Mouse (Mus musculus) midbrain, embryonic 13.5 days (tissue): Measurements from ENCODE around the gene Mpig6b. TPM values are rescaled to one million over a fixed set of nuclear protein-coding genes. Genes with fewer than 3 reads are reported as not detected.
A peak's percentile ranks its signal among the peaks of the same experiment; 100 is the strongest.

Source experiments
- ATAC-seq: fragments of 200-750 bp; cut with Nextera tagmentation; 2 replicates; pipeline ENCODE4 v1.8.0; 2017; ENCODE audit warnings: mild to moderate bottlenecking, moderate TSS enrichment, moderate library complexity
- H3K27ac ChIP-seq: fragments of 300-500 bp; sonication (generic); 2 replicates; pipeline ENCODE4 v1.5.1; 2015; ENCODE audit warnings: inconsistent platforms, mild to moderate bottlenecking, moderate library complexity
- H3K27me3 ChIP-seq: fragments of 300-500 bp; sonication (generic); 2 replicates; pipeline ENCODE4 v1.6.1; 2015; ENCODE audit warnings: mild to moderate bottlenecking, inconsistent platforms
- H3K36me3 ChIP-seq: fragments of 300-500 bp; sonication (generic); 2 replicates; pipeline ENCODE4 v1.6.1; 2015; ENCODE audit warnings: mild to moderate bottlenecking, inconsistent platforms
- H3K4me1 ChIP-seq: fragments of 300-500 bp; sonication (generic); replicated peaks from 2 replicates; pipeline ENCODE4 v1.6.1; 2015; ENCODE audit warnings: inconsistent platforms
- H3K4me2 ChIP-seq: fragments of 300-500 bp; sonication (generic); replicated peaks from 2 replicates; pipeline ENCODE4 v1.6.1; 2015; ENCODE audit warnings: moderate library complexity, mild to moderate bottlenecking, inconsistent platforms
- H3K4me3 ChIP-seq: fragments of 300-500 bp; sonication (generic); replicated peaks from 2 replicates; pipeline ENCODE4 v1.5.1; 2015; ENCODE audit warnings: mild to moderate bottlenecking, inconsistent platforms
- H3K9ac ChIP-seq: fragments of 300-500 bp; sonication (generic); replicated peaks from 2 replicates; pipeline ENCODE4 v1.6.1; 2015; ENCODE audit warnings: mild to moderate bottlenecking, inconsistent platforms
- H3K9me3 ChIP-seq: fragments of 300-500 bp; sonication (generic); 2 replicates; pipeline ENCODE4 v1.6.1; 2016; ENCODE audit warnings: mild to moderate bottlenecking, inconsistent platforms
- WGBS: fragments of 180-500 bp; shearing (Covaris S2); methylation state at CpG from one replicate; pipeline ENCODE4 v1.1.7; 2015; 5-methylcytosine and 5-hydroxymethylcytosine counted together
- polyA plus RNA-seq: library from polyadenylated mRNA; unstranded; fragments of >200 nt; fragmentation: Nextera tagmentation; extraction: Ambion mirVana; gene quantifications from 2 replicates; pipeline ENCODE4 v1.2.1, GENCODE M21; 2015

The Mpig6b gene
- polyA plus RNA-seq, 1 experiment from 2014 or later, result 0.50 TPM

- Histone ChIP-seq H3K4me1 (peaks cover 35% of the 10 kb centered on the region), H3K4me2 (peak within 1 kb of the TSS; percentile 50), H3K27ac (no peak within 1 kb of the TSS), H3K36me3 (peaks cover 30% of the 10 kb centered on the region), H3K4me3 (peak within 1 kb of the TSS; percentile 27), H3K9ac (peak within 1 kb of the TSS; percentile 48), H3K9me3 (no peaks in the 10 kb centered on the region), H3K27me3 (peaks cover 45% of the 10 kb centered on the region)
- ATAC-seq, result peak; percentile 25; the same call in 1 of the 2 replicates
- WGBS, result 2% methylated on average over 48 of the region's 48 CpGs
These were observed 735 bp downstream of the Mpig6b start, which contains the start of gene Ly6g6c for GRCm38 (mm10) chr17:35064951-35065947. Gene Ly6g6c, plus strand, starts transcription at chr17:35065388.

DNA sequence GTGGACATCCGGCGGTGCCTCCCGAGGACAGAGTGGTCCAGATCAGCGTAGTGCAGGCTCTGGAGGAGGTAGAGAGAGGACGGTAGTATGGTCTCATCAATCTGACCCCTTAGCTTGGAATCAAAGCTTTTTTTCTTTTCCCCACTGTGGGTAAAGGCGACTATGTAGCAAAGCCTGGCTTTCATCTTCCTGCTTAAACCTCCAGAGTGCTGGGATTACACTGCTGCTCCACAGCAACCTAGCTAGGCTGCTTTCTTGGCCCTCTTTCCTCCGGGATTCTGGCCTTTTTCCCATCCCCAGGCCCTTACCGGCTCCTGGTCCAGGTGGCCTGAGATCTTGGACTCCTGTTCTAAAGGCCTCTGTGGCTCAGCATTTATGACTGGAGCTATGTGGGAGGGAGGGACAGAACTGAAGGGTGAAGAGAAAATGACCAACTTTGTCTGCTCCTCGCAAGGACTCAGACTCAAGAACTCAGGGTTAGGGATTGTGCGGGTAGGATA lies 1.6 kb downstream of the Mpig6b start:
- peaks cover 45% of the 10 kb centered on the region for H3K27me3 ChIP-seq
- no peak overlapping the region for H3K27ac ChIP-seq
- peak overlapping the region; percentile 27 for H3K4me3 ChIP-seq
- H3K9me3 ChIP-seq, result no peaks in the 10 kb centered on the region
- H3K4me2 ChIP-seq, result peak overlapping the region; percentile 50
- 34% methylated on average over 10 of the region's 10 CpGs for WGBS
- ATAC-seq, result no peak
- no peak overlapping the region for H3K9ac ChIP-seq
- peaks cover 30% of the 10 kb centered on the region for H3K36me3 ChIP-seq
- peaks cover 41% of the 10 kb centered on the region for H3K4me1 ChIP-seq

GRCm38 (mm10) chr17:35063466-35063865 lies 2.5 kb downstream of the Mpig6b start:
- Histone ChIP-seq H3K27ac (no peak overlapping the region), H3K4me3 (no peak overlapping the region), H3K9ac (no peak overlapping the region), H3K36me3 (peaks cover 30% of the 10 kb centered on the region), H3K27me3 (peaks cover 39% of the 10 kb centered on the region), H3K4me2 (no peak overlapping the region), H3K4me1 (peaks cover 44% of the 10 kb centered on the region), H3K9me3 (no peaks in the 10 kb centered on the region)
- no peak for ATAC-seq
- 90% methylated on average over 3 of the region's 3 CpGs for WGBS

DNA sequence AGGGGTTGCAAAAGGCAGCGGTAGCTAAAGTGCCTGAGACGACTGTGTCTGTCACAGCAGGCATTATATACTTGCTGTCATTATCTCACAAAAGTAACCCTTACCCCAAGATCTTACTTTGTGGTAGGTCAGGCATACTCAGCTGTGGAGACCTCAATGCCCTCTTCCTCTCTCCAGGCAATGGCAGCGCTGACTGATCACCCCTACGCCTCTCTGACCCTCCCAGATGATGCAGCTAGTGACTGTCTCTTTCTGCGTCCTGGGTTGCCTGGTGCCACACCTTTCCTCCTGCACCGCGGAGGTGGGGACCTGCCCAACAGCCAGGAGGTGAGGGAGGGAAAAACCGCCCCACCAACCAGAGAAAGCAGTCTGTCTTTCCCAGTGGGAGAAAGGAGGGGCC lies 4.7 kb downstream of the Mpig6b start:
- Histone ChIP-seq H3K9me3 (no peaks in the 10 kb centered on the region), H3K4me3 (no peak overlapping the region), H3K27ac (no peak overlapping the region), H3K4me1 (peaks cover 49% of the 10 kb centered on the region), H3K36me3 (peaks cover 32% of the 10 kb centered on the region), H3K4me2 (peak overlapping the region; percentile 86; the same call in 1 of the 2 replicates), H3K27me3 (peaks cover 31% of the 10 kb centered on the region), H3K9ac (no peak overlapping the region)
- WGBS, result 79% methylated on average over 8 of the region's 8 CpGs
- no peak for ATAC-seq

DNA sequence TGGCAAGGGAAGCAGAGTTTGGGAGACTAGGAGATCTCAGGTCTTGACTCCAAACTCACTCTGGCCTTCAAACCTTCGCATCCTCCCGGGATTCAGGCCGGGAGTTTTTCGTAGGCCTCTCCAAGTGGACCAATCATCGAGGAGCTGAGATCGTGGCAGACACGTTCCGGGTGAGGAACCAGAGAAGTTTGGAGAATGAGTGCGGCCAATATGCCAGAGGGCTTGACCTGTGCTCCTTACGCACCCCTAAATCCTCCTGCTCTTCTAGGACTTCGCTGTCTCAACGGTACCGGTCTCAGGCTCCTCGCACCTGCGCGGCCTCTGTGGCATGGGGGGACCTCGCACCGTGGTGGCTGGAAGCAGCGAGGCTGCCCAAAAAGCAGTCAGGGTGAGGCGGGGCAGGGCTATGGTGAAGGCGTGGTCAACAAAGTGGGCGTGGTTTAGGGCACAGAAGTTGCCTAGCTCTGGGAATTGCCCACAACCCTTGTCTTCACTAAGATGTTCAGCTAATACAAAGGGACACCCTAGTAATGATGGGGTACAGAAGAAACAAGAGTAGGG lies 5.2 kb downstream of the Mpig6b start:
- 64% methylated on average over 22 of the region's 22 CpGs for WGBS
- H3K27ac ChIP-seq, result no peak overlapping the region
- H3K9me3 ChIP-seq, result no peaks in the 10 kb centered on the region
- H3K27me3 ChIP-seq, result peaks cover 26% of the 10 kb centered on the region
- H3K4me1 ChIP-seq, result peaks cover 46% of the 10 kb centered on the region
- peak overlapping the region; percentile 91 for H3K9ac ChIP-seq
- ATAC-seq, result no peak
- peaks cover 36% of the 10 kb centered on the region for H3K36me3 ChIP-seq
- peak overlapping the region; percentile 86 for H3K4me2 ChIP-seq
- H3K4me3 ChIP-seq, result peak overlapping the region; percentile 88

GRCm38 (mm10) chr17:35060071-35060470 lies 5.9 kb downstream of the Mpig6b start:
- 31% methylated on average over 14 of the region's 14 CpGs for WGBS
- ATAC-seq, result peak; percentile 10

GRCm38 (mm10) chr17:35058911-35059892 lies 6.8 kb downstream of the Mpig6b start, which contains the start of gene Ddah2:
Gene Ddah2, plus strand, starts transcription at chr17:35059035.
- under 1% methylated on average over 57 of the region's 57 CpGs for whole genome bisulfite sequencing
- H3K27ac ChIP-seq, result peak within 1 kb of the TSS; percentile 88
- peak within 1 kb of the TSS; percentile 88 for H3K4me3 ChIP-seq
- no peaks in the 10 kb centered on the region for H3K9me3 ChIP-seq
- H3K4me2 ChIP-seq, result peak within 1 kb of the TSS; percentile 86
- H3K27me3 ChIP-seq, result peaks cover 14% of the 10 kb centered on the region
- peak; percentile 90 for ATAC-seq
- H3K9ac ChIP-seq, result peak within 1 kb of the TSS; percentile 91
- H3K36me3 ChIP-seq, result peaks cover 46% of the 10 kb centered on the region
- H3K4me1 ChIP-seq, result peaks cover 30% of the 10 kb centered on the region

More at GRCm38 (mm10) chr17:35060071-35060470, 5.9 kb downstream of the Mpig6b start:
- H3K36me3 ChIP-seq, result peaks cover 41% of the 10 kb centered on the region
- peaks cover 39% of the 10 kb centered on the region for H3K4me1 ChIP-seq
- H3K9me3 ChIP-seq, result no peaks in the 10 kb centered on the region
- H3K4me3 ChIP-seq, result peak overlapping the region; percentile 88
- H3K4me2 ChIP-seq, result peak overlapping the region; percentile 86
- H3K27me3 ChIP-seq, result peaks cover 19% of the 10 kb centered on the region
- peak overlapping the region; percentile 91 for H3K9ac ChIP-seq
- no peak overlapping the region for H3K27ac ChIP-seq

- peak overlapping the region; percentile 91; the same call in 1 of the 2 replicates for H3K9ac ChIP-seq
- H3K27ac ChIP-seq, result peak overlapping the region; percentile 88; the same call in 1 of the 2 replicates
- H3K4me3 ChIP-seq, result peak overlapping the region; percentile 88
- WGBS, result 70% methylated on average over 9 of the region's 9 CpGs
- peak; percentile 18; the same call in 1 of the 2 replicates for ATAC-seq
- H3K4me2 ChIP-seq, result peak overlapping the region; percentile 86
- H3K36me3 ChIP-seq, result peaks cover 48% of the 10 kb centered on the region
- H3K4me1 ChIP-seq, result peaks cover 29% of the 10 kb centered on the region
- no peaks in the 10 kb centered on the region for H3K9me3 ChIP-seq
- H3K27me3 ChIP-seq, result peaks cover 5% of the 10 kb centered on the region; the same call in 1 of the 2 replicates
These were observed 7.7 kb downstream of the Mpig6b start for GRCm38 (mm10) chr17:35058316-35058715.

GRCm38 (mm10) chr17:35057090-35057489 lies 8.9 kb downstream of the Mpig6b start:
- H3K27ac ChIP-seq, result no peak overlapping the region
- peaks cover 40% of the 10 kb centered on the region for H3K36me3 ChIP-seq

GRCm38 (mm10) chr17:35055691-35056495 lies 10.1 kb downstream of the Mpig6b start:
- Histone ChIP-seq H3K4me3 (no peak overlapping the region), H3K27me3 (no peaks in the 10 kb centered on the region), H3K36me3 (peaks cover 30% of the 10 kb centered on the region), H3K4me2 (no peak overlapping the region), H3K9ac (no peak overlapping the region; the same call in 1 of the 2 replicates), H3K4me1 (peaks cover 41% of the 10 kb centered on the region), H3K27ac (no peak overlapping the region), H3K9me3 (no peaks in the 10 kb centered on the region)
- WGBS, result 91% methylated on average over 7 of the region's 7 CpGs
- ATAC-seq, result no peak

More at GRCm38 (mm10) chr17:35057090-35057489, 8.9 kb downstream of the Mpig6b start:
- no peak overlapping the region for H3K4me3 ChIP-seq
- H3K27me3 ChIP-seq, result no peaks in the 10 kb centered on the region
- 85% methylated on average over 3 of the region's 3 CpGs for WGBS
- H3K4me2 ChIP-seq, result no peak overlapping the region
- H3K9ac ChIP-seq, result no peak overlapping the region
- ATAC-seq, result no peak
- H3K9me3 ChIP-seq, result no peaks in the 10 kb centered on the region
- peaks cover 38% of the 10 kb centered on the region for H3K4me1 ChIP-seq
